Mouse (Mus musculus) limb, embryonic 15.5 days (tissue): Measurements from ENCODE around the gene Cdh13. TPM values are rescaled to one million over a fixed set of nuclear protein-coding genes. Genes with fewer than 3 reads are reported as not detected.
A peak's percentile ranks its signal among the peaks of the same experiment; 100 is the strongest.

Experiments used
- ATAC-seq: fragments of 200-750 bp; cut with Nextera tagmentation; 2 replicates; pipeline ENCODE4 v1.8.0; 2017; ENCODE audit warnings: low read depth, moderate TSS enrichment; ENCODE audit not compliant: insufficient number of reproducible peaks, low FRiP score, low TSS enrichment
- H3K27ac ChIP-seq: fragments of 300-500 bp; sonication (generic); 2 replicates; pipeline ENCODE4 v1.5.1; 2015; ENCODE audit warnings: moderate library complexity, mild to moderate bottlenecking, inconsistent platforms
- H3K27me3 ChIP-seq: fragments of 300-500 bp; sonication (generic); 2 replicates; pipeline ENCODE4 v1.6.1; 2015; ENCODE audit warnings: inconsistent platforms
- H3K36me3 ChIP-seq: fragments of 300-500 bp; sonication (generic); 2 replicates; pipeline ENCODE4 v1.6.1; 2015; ENCODE audit warnings: inconsistent platforms
- H3K4me1 ChIP-seq: fragments of 300-500 bp; sonication (generic); 2 replicates; pipeline ENCODE4 v1.6.1; 2015; ENCODE audit warnings: inconsistent platforms
- H3K4me2 ChIP-seq: fragments of 300-500 bp; sonication (generic); 2 replicates; pipeline ENCODE4 v1.6.1; 2015; ENCODE audit warnings: mild to moderate bottlenecking, inconsistent platforms
- H3K4me3 ChIP-seq: fragments of 300-500 bp; sonication (generic); 2 replicates; pipeline ENCODE4 v1.5.1; 2015; ENCODE audit warnings: mild to moderate bottlenecking, inconsistent platforms
- H3K9ac ChIP-seq: fragments of 300-500 bp; sonication (generic); 2 replicates; pipeline ENCODE4 v1.6.1; 2015; ENCODE audit warnings: inconsistent platforms
- H3K9me3 ChIP-seq: fragments of 300-500 bp; sonication (generic); 2 replicates; pipeline ENCODE4 v1.6.1; 2016; ENCODE audit warnings: inconsistent platforms
- WGBS: fragments of 180-500 bp; shearing (Covaris S2); methylation state at CpG from one replicate; pipeline ENCODE4 v1.1.7; 2015; 5-methylcytosine and 5-hydroxymethylcytosine counted together
- polyA plus RNA-seq: library from polyadenylated mRNA; unstranded; fragments of >200 nt; fragmentation: Nextera tagmentation; extraction: Ambion mirVana; gene quantifications from 2 replicates; pipeline ENCODE4 v1.2.1, GENCODE M21; 2015

Cdh13 gene
- polyA plus RNA-seq, 1 experiment from 2014 or later = 17.9 TPM

DNA sequence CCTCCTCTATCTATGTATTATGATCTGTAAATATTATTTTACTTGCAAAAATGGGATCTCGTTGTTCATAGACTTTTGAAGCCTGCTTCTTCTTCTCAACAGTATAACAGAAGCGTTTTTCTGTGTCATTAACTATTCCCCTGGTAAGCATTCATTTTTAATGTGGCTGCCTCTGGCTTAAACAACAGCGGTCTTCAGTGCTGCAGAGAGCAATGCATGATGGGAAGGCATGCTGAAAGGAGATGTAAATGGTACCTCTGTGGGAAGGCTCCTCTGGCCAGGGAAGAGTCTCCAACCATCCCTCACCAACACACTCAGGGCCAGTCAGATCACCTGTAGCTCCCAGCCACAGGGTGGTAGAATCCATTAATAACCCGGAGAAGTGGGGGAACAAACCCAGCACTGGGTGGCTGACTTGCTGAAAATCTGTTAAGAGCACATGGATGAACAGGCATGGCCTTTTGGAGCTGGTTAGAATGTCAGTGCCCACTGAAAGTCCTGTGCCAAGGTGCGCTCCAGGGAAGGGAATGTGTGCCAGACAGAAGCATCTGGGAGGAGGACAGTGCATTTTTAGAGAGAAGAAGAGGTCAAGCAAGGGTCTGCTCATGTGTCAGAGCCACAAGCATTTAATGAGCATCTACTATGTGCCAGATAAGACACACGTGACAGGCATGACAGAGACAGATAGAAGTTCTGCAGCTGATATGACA lies 893.8 kb downstream of the Cdh13 start:
- Histone ChIP-seq H3K27me3 (no peaks in the 10 kb centered on the region), H3K4me1 (no peaks in the 10 kb centered on the region), H3K36me3 (no peaks in the 10 kb centered on the region), H3K9me3 (no peaks in the 10 kb centered on the region), H3K4me3 (no peak overlapping the region), H3K27ac (no peak overlapping the region), H3K4me2 (no peak overlapping the region), H3K9ac (no peak overlapping the region)
- WGBS = 67% methylated on average over 6 of the region's 6 CpGs
- ATAC-seq = no peak

DNA sequence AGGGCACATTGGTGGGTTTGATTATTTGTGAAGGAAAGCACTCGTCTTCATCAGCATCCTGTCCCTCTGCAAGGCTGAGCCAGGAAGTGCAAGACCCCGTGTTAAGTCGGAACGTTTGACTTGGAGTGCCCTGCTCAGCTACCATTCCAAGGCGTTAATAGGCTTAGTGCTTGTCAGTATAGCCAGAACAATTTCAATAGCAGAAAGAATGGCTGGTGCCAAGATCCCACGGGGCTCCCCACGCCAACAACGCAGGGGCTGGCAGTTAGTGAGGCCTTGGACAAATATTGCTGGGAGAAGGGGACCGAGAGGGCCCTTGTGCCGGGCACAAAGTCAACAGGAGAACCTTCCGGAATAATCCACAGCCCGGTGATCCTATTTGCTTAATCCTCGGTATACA lies 897.1 kb downstream of the Cdh13 start:
- 61% methylated on average over 13 of the region's 13 CpGs for WGBS
- ATAC-seq = no peak
- H3K4me2 ChIP-seq = no peak overlapping the region

DNA sequence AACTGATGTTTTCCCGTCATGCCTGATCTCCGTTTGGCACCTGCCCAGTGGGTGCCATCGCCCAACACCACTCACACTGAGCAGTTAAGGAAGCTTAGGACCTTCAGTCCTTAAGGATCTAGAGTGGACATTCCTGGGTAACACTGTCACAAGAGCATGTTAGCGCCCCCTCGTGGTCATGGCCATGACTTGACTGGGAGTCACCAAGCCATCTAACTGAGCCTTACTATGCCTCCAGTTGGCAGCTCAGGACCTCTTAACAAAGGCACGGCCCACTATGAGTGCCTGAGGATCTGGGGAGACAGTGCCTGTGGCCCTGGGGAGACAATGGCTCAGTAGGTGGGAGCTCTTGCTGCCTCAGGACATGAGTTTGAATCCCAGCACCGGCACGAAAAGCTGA lies 912.2 kb downstream of the Cdh13 start:
- 60% methylated on average over 8 of the region's 8 CpGs for WGBS
- Histone ChIP-seq H3K4me1 (no peaks in the 10 kb centered on the region), H3K9ac (no peak overlapping the region), H3K9me3 (no peaks in the 10 kb centered on the region), H3K4me3 (no peak overlapping the region), H3K4me2 (no peak overlapping the region), H3K36me3 (no peaks in the 10 kb centered on the region), H3K27ac (no peak overlapping the region), H3K27me3 (no peaks in the 10 kb centered on the region)
- 0 out of 2 replicates have a peak, but pooled peaks have one; percentile 10 for ATAC-seq

More for the DNA sequence above, 897.1 kb downstream of the Cdh13 start:
- H3K36me3 ChIP-seq = no peaks in the 10 kb centered on the region
- no peak overlapping the region for H3K27ac ChIP-seq
- no peak overlapping the region for H3K4me3 ChIP-seq
- no peaks in the 10 kb centered on the region for H3K9me3 ChIP-seq
- no peaks in the 10 kb centered on the region; the same call in 1 of the 2 replicates for H3K27me3 ChIP-seq
- no peak overlapping the region for H3K9ac ChIP-seq
- H3K4me1 ChIP-seq = no peaks in the 10 kb centered on the region

DNA sequence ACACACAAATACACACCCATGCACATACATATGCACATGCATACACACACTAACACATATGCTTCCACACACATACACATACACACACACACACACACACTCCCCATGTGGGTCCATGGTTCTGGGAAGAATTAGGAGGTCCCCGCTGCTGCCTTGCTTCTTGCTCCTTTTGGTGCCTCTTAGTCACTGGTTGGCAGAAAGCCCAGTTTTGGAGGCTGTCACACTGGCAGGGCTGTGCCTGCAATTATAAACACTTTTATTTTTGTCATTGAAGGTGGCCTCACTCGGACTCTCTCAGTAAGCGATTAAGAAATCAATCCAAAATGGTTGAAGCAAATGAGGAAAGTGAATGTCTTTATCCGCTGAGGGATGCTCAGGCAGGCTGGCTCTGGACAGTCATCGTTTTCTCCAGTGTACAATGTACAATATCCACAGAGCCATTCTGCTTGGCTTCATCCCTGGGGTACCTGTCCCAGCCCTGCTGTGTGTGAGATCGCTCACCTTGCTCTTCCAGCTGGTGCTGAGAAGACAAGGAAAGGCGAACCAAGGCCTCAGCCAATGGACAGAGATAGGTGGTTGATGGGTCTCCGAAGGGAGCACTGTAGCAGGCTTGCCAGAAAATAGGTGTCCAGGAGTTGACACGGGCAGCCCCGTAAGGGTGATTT lies 913.1 kb downstream of the Cdh13 start:
- no peak overlapping the region for H3K27ac ChIP-seq
- H3K4me2 ChIP-seq = no peak overlapping the region
- no peak overlapping the region for H3K9ac ChIP-seq
- H3K9me3 ChIP-seq = no peaks in the 10 kb centered on the region
- H3K4me3 ChIP-seq = no peak overlapping the region
- H3K27me3 ChIP-seq = no peaks in the 10 kb centered on the region
- H3K36me3 ChIP-seq = no peaks in the 10 kb centered on the region
- 73% methylated on average over 10 of the region's 10 CpGs for WGBS
- no peaks in the 10 kb centered on the region for H3K4me1 ChIP-seq
- peak; percentile 48; the same call in 1 of the 2 replicates for ATAC-seq

DNA sequence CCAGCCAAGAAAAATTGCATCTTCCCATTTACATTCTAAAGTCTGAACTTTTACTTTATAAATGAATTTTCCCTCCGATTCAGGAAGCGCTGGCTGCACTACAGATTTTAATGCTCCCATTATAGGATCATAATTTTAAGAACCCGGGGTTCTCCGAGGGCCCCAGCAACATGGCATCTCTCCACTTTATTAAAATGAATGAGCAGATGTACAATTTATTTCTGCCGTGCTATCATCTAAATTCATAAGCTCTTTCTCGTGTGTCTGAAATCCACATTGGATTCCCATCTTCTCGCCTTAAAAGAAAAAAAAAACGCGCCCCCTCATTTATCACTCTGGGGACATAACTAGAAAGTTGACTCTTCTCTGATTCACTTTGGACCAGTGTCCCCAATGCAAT lies 925.0 kb downstream of the Cdh13 start:
- ATAC-seq = no peak
- no peaks in the 10 kb centered on the region for H3K36me3 ChIP-seq
- WGBS = 81% methylated on average over 9 of the region's 9 CpGs
- H3K27me3 ChIP-seq = no peaks in the 10 kb centered on the region
- H3K9me3 ChIP-seq = no peaks in the 10 kb centered on the region
- H3K4me2 ChIP-seq = no peak overlapping the region
- no peaks in the 10 kb centered on the region for H3K4me1 ChIP-seq
- no peak overlapping the region for H3K9ac ChIP-seq
- no peak overlapping the region for H3K27ac ChIP-seq
- no peak overlapping the region for H3K4me3 ChIP-seq

DNA sequence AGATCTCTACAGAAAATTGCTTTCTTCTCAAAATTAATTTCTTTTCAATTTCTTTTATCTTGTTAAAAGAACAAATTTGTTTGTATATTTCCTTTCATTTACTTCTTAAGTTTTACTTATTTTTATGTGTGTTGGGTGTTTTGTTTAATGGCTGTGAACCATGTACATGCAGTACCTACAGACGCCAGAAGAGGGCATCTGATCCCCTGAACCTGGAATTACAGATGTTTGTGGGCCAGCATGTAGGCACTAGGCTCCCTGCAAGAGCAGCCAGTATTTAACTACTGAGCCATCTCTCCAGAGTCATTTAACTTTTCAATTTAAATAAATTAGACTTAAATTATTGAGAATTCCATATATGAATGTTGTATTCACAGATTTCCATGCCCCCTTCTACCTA lies 941.0 kb downstream of the Cdh13 start:
- H3K4me3 ChIP-seq = no peak overlapping the region
- H3K9ac ChIP-seq = no peak overlapping the region
- H3K4me1 ChIP-seq = no peaks in the 10 kb centered on the region
- H3K4me2 ChIP-seq = no peak overlapping the region
- H3K27me3 ChIP-seq = no peaks in the 10 kb centered on the region
- no peak overlapping the region for H3K27ac ChIP-seq
- WGBS = 0% methylated on average over 1 of the region's 1 CpGs
- H3K36me3 ChIP-seq = no peaks in the 10 kb centered on the region
- H3K9me3 ChIP-seq = no peaks in the 10 kb centered on the region
- no peak for ATAC-seq

DNA sequence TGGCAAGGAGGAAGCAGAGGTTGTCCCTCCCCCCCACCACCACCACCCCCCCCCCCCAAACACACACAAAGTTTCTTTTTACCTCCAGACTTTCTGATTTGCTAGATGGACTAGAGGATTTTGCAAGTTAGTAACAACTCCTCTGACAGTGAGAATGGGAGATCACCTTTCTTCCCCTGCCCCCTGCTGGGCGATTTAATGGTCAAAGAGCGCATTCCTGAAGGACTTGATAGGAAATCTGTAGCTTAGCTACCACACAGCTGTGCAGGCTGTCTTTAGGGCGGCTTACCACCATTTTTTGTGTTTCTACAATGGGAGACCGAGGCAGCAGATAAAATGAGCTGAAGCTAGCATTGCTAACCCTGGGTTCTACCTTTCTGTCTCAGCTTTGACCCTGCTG lies 961.6 kb downstream of the Cdh13 start:
- Histone ChIP-seq H3K9me3 (no peaks in the 10 kb centered on the region), H3K4me3 (no peak overlapping the region), H3K27ac (no peak overlapping the region), H3K4me2 (no peak overlapping the region), H3K4me1 (no peaks in the 10 kb centered on the region), H3K27me3 (no peaks in the 10 kb centered on the region), H3K9ac (no peak overlapping the region), H3K36me3 (no peaks in the 10 kb centered on the region)
- WGBS = 62% methylated on average over 4 of the region's 4 CpGs
- no peak for ATAC-seq

DNA sequence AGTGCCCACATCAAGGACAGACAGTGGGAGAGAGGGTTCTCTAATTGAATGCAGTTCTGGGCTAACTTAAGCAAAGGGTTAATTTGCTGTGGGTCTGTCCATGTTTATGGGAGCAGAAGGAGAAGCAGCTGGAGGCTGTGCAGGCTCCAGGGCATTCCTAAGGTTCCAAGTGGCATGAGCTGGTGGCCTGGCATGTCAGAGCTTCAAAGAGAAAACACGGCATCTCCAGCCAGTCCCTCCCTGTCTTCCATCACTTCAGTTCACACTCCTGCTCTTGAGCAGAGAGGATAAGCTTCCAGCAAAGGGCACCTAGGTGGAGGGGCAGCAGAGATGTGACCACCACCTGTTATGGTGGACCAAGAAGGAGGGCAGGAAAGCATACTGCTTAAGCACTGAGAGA lies 962.1 kb downstream of the Cdh13 start:
- H3K9me3 ChIP-seq = no peaks in the 10 kb centered on the region
- no peaks in the 10 kb centered on the region for H3K27me3 ChIP-seq
- no peak overlapping the region for H3K9ac ChIP-seq
- WGBS = 42% methylated on average over 1 of the region's 1 CpGs
- ATAC-seq = no peak
- no peak overlapping the region for H3K27ac ChIP-seq
- no peak overlapping the region for H3K4me2 ChIP-seq
- H3K4me3 ChIP-seq = no peak overlapping the region
- H3K36me3 ChIP-seq = no peaks in the 10 kb centered on the region
- no peaks in the 10 kb centered on the region for H3K4me1 ChIP-seq

DNA sequence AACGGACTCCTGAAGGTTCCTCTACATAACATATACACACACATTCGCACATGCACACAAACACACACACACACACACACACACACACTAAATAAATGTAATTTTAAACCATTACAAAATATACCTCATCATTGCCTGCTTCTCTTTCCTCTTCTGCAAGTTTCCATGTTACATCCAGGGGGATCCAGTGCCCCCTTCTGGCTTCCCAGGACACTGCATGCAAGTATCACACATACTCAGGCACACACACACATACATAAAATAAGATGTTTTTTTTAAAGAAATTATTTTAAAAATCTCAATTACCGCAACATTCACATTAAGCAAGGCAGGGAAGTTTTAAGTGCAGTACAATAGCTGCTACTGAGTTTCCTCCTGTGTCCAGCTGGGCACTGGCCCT lies 970.8 kb downstream of the Cdh13 start:
- 94% methylated on average over 3 of the region's 3 CpGs for WGBS
- Histone ChIP-seq H3K9ac (no peak overlapping the region), H3K36me3 (no peaks in the 10 kb centered on the region), H3K9me3 (no peaks in the 10 kb centered on the region), H3K4me2 (no peak overlapping the region), H3K27ac (no peak overlapping the region), H3K4me3 (no peak overlapping the region), H3K4me1 (no peaks in the 10 kb centered on the region), H3K27me3 (no peaks in the 10 kb centered on the region)
- ATAC-seq = no peak

DNA sequence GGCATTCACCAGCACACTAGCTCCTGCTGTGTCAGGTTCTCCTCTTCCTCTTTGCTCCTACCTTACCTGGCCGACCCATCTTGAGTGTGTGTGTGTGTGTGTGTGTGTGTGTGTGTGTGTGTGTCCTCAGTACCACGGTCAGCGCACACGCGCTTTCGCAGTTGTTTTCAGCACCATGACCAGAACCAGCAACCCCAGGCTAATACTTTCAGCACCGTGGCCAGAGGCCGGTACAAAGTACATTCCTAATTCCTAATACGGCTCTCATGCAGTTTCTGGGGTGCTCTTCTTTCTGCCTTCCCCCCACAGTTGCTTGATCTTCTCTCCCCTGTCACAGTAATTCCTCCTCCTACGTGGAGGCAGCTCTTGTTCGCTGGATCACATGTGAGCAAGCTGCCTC lies 975.1 kb downstream of the Cdh13 start:
- 23% methylated on average over 11 of the region's 11 CpGs for WGBS
- Histone ChIP-seq H3K9me3 (no peaks in the 10 kb centered on the region), H3K9ac (no peak overlapping the region), H3K4me3 (no peak overlapping the region), H3K4me2 (no peak overlapping the region), H3K4me1 (no peaks in the 10 kb centered on the region), H3K36me3 (no peaks in the 10 kb centered on the region), H3K27ac (no peak overlapping the region), H3K27me3 (no peaks in the 10 kb centered on the region)
- ATAC-seq = no peak

DNA sequence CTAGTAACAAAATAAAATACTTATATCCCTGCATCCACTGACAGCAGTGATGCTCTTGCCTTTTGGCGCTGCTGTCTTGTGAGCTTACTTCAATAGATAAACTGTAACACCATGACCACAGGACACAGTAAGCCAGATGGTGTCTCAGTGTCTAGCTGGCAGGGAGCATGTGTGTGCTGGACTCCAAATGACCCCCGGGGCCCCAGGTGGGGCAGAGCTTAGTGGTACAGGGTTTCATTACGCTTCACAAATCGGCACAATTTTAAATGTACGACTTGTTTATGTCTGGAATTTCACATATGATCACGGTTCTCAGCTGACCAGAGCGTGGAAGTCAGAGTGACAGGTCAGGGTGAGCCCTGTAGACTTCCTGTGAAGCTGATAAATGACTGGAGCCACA lies 980.2 kb downstream of the Cdh13 start:
- H3K4me2 ChIP-seq = no peak overlapping the region
- no peak overlapping the region for H3K27ac ChIP-seq
- WGBS = 71% methylated on average over 7 of the region's 7 CpGs
- no peaks in the 10 kb centered on the region for H3K4me1 ChIP-seq
- no peaks in the 10 kb centered on the region for H3K9me3 ChIP-seq
- no peak for ATAC-seq
- H3K9ac ChIP-seq = no peak overlapping the region
- H3K36me3 ChIP-seq = no peaks in the 10 kb centered on the region
- no peak overlapping the region for H3K4me3 ChIP-seq
- no peaks in the 10 kb centered on the region for H3K27me3 ChIP-seq

DNA sequence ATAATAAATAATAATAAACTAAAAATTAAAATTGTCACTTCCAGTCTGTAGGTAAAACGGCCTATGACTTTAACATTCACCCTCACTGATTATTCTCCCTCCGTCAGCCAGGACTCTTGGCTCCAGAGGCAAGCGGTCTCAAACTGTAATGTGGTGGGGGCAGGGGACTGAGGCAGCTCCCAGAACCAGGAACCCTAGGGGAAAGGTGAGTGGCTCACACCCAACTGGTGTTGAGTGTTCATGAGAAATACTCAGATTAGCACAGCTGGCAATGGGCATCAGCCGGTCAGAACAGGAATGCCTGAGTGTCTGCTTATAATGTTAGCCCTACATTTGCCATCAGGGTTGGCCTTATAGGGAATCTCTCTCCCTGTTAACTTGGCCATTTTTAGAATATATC lies 982.8 kb downstream of the Cdh13 start:
- Histone ChIP-seq H3K36me3 (no peaks in the 10 kb centered on the region), H3K4me1 (no peaks in the 10 kb centered on the region), H3K4me3 (no peak overlapping the region), H3K9me3 (no peaks in the 10 kb centered on the region), H3K27me3 (no peaks in the 10 kb centered on the region), H3K9ac (no peak overlapping the region), H3K4me2 (no peak overlapping the region), H3K27ac (no peak overlapping the region)
- WGBS = 89% methylated on average over 4 of the region's 4 CpGs
- no peak for ATAC-seq
